Mouse (Mus musculus) mouse trophoblast stem cell (cell line): ENCODE measurements at regions not wholly inside any gene's neighbourhood (a gene's known extent, or its start where the extent isn't known, plus 50 kb on each side); places are given as distances from the start of the nearest gene placed in this dataset.

Source experiments
- in situ Hi-C, 2 experiments: fragments of 300-500 bp; cut with MseI, MboI; formaldehyde crosslinking; loops; 2 replicates in 1 of 2; 3 replicates in 1 of 2; pipeline ENCODE4 v1.15.1; 2025

DNA sequence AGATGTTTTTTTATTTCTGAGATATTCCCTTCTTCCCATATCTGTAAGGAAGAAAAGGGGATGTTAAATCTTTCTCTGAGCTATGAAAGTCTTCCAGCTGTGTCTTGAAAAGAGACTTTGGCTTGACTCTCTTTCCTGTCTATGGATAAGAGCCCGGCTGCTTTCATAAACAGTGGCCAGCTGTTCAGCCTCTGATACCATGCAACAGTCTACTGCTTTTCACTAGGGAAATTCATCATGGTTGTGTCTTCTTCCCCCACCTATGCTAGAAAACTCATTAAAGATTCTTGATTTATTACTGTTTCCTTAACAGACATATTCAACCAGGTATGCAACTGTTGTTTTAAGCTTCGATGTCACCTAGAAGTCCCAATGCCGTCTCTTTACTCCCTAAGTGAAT, 213.8 kb upstream of the Ferd3l start:
- in situ Hi-C loops = no loop called here

DNA sequence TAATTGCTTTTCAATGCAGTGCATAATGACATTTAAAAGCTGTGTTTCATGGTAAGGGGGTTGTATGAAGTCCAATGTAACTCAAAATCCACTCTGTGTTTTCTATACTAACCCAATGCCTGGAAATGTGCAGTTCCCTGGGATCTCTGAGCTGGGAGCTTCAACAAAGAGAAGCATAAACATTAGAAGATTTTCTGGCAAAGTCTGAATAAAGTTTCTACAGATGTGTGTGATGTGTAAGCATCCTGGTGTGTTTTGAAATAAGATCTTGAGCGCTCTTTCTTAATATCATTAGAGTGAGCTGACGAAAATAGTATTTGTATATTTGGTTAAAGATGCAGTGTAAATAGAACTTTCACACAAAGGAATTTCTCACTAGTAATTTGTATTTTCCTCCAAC, 212.2 kb upstream of the Ferd3l start:
- in situ Hi-C loops = no loop called here

DNA sequence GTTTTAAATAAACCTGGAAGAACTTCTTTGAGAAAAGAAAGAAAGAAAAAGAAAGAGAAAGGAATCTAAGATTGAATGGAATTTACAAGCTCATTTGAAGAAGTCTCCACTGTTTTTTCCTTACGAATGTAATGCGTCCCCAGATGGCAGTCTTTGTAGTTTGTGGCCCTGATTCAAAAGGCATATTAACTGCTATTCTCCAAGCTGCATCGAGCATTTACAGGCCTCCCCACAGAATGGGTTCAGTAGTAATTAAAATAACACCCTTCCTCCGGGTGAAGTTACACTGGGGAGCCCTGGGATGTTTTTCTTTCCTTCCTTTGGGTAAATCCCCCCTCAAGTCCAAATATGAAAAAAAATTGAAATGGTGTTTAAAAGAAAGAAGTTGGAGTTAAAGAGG, 211.2 kb upstream of the Ferd3l start:
- in situ Hi-C loops = no loop called here

DNA sequence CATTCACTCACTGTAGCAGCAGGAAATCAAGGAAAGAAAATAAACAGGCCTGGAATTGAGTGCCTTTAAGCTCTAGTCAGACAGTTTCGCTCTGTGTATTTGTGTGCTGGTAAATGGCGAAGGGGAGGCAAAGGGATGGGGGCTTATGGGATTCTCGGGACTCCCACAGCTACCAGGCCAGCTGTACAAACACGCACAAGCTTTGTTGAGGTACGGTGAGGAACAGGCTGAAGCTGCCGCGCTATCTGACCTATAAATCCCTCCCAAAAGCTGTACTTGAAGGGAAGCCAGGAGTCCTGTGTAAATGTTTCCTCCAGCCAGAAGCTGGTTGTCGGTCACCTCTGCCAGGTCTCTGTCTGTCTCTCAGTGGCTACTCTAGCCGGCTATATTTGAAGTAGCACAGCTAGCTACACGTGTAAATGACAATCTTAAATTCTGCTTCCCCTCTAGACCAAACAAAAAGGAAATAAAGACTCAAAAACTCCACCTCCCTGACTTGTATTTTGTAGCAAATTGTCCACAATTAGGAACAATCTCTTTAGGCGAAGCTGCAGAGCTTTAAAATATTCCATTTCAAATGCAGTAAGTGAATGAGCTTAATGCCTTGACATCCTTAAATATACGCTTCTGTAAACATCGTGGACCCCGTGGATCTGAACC, 210.5 kb upstream of the Ferd3l start:
- in situ Hi-C loops = no loop called here

DNA sequence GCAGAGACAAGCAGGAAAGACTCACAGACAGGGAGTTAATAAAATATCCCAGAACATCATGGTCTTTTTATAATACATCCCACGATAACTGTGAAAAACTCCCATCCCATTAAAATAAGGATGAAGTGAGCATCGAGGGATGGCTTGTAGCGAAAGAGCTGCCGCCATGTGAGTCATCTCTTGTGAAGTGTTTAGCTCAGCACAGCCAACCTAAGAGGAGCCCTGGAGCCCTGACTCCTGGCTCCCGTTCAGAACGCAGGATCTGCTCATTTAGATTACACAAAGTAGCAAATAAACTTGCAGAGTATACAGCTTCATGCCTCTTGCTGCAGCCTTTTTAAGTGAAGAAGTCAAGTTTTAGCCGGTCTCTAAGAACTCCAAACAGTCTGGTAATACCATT, 209.2 kb upstream of the Ferd3l start:
- in situ Hi-C loops = no loop called here

DNA sequence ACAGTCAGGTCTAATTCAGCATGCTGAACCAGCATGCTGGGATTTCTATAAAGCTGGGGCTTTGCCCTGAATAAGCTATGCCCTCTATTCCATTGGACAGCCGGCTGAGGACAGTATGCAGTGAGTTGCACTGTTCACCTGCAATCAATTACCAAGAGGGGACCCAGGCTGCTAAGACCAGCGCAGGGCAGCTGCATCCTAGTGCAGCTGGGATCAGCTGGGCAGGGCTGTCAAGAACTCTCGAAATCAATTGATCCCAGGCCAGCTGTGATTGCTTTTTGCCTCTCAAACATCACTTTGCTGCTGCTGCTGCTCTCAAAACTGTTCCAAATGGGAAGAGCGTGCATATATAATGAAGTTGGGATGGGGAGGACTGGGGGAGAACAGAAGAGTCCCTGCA, 196.3 kb upstream of the Ferd3l start:
- in situ Hi-C loops = no loop called here

DNA sequence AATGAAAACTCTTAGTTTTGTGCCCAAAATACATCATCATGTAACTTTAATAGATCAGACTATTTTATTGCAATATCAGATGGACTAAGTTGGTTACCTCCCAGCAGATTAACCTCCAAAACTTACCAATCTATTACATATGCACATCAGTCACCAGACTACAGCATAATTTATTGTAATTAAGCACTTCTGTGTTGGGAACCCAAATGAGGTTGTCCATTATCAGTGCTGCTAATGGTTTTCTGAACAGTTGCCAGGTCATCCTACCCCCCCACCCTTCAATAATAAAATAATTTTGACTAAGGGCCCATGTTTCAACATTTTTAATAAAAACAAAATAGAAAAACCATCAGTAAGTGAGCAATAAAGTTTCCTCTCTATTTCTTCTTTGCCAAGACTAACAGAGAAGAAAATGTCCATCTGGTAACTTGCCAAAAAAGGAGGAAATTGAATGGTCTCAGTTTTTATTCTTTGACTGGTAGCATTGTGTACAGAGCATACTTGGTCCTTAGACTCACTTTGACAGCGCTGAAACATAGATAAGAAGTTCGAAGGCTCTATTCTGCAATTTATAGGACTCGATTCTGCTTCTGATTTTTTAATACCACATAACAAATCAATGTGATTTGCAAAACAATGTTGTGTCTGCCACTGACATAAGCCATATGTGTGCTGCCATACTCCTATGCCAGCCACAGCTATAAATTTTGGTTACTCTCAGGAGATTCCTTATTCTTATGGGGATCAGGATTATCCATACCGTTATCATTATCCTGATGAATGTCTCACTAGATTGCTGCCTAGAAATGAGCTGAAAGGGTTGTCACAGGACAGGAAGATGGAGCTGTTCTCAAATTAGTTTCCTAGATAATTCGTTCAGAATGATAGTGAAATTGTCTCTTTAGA, 152.4 kb upstream of the Ferd3l start:
- in situ Hi-C loops = no loop called here

DNA sequence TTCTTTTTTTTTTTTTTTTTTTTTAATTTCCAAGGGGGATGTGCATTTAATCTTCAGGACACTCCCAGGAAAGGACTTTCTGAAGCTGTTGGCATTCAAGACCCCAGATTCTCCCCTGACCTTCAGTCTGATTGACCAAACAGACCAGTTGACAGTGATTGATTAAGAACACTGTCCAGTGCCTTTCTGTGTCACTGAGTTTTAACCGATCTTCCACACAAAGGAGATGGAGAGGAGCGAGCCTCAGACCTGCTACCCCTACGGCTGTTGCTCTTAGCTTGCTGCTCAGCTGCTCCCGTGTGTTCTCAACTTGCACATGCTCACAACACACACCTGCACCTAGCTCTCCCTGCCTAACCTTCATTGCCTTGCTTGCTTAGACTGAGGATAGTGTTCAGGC, 149.7 kb upstream of the Ferd3l start:
- in situ Hi-C loops = no loop called here

DNA sequence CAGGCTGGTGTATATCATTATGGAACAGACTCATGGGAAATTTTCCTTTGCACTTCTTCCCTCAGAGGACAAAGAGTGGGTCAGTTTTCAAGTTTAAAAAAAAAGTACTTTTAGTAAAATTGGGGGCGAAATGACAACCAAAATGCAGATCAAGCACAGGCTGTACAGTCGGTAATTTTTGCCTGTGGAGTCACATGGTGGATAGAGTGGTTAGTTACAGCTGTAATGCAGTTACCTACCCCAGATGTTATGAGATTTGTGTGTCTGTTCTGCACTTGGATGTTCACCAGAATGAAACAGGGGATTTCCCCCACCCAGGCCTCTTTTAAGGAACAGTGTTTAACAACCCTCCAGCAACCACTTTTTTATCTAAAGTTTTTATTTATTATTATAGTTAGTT, 148.3 kb upstream of the Ferd3l start:
- in situ Hi-C loops = no loop called here

DNA sequence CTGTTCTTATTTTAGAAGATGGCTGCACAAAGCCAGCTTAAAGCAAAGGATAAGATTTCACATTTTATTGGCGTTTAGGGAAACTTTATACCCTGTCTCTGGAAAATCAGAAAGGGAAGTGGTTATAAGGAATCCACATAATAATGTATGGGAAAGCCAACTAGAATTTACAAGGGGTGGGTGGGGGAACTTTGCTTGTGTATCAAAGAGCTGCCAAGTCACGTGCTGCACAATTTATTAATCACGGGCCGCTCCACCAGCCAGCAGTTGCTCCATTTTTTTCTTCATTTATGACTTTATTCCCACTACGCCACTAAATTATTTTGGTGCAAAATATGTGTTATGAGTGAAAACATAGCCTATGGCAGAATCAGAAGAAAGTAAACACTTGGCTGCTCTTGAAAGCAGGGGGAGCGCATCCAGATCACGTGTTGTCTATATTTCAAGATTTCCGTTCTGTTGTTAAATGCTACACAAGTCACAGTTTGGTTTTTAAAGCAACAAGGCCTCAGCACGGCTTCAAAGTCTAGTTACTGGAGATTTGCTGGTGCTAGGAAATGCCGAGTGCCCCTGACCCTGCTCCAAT, 123.9 kb upstream of the Ferd3l start:
- in situ Hi-C loops = no loop called here

DNA sequence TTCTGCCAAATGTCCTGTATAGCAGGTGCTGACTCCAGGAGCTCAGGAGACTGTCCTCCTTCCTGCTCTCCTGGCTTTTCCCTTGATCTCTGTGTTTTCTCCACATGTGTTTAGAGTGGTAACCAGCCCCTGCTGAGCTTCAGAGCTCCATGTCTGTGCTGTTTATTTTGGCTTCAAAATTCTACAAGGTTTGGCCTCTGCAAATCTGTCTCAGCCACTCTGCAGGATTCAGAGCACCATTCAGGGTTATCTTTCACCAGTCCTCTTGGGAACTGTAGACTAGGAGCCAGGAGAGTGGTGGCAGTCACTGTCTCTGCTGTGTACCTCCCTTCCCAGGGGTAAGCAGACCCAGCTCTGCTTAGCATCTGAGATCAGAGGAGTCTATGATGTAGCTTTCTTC, 102.7 kb upstream of the Ferd3l start:
- in situ Hi-C loops = no loop called here

DNA sequence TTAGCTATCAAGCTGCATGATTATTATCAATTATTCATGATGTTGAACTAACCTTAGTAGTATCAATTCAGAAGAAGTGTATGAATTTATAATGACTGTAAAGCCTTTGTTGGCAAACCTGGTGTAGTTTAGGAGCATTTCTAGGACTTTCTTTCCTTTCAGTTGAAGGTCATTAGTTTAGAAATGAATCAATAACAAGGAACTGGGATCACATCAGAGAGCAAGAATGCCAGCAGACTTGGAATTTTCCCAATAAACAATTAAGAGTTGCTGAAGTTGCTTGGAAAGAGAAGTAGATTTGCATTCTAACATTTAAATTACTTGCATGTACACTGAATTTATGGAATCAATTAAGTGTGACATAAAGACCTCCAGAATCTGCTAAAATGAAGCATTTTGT, 79.1 kb upstream of the Ferd3l start:
- in situ Hi-C loops = no loop called here

DNA sequence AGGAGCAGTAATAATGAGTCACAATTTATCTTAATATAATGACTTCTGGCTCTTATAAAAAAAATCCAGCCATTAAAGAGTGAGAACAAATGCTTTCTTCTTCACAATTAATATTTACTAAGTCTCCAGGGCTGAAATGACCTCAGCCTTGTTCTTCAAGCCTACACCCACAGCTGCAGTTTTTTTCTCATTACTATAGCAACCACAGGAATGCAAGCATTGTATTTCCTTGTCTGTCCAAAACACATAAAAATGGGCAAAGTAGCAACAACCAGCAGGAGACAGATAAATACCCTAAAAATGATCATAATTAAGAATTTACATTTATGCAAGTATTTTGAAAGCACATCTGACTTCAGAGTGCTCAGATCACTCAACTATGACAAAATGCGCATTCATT, 76.5 kb upstream of the Ferd3l start:
- in situ Hi-C loops = no loop called here
